Mouse (Mus musculus) lung, adult 2 months (tissue): Measurements from ENCODE around the gene Lrrc32.

Experiments
- CTCF ChIP-seq: fragments of 200-500 bp; IDR thresholded peaks from 2 replicates; pipeline ENCODE4 v1.5.1; 2011; ENCODE audit warnings: mild to moderate bottlenecking, low read length, control low read depth; ENCODE audit not compliant: insufficient read depth
- POLR2A ChIP-seq: fragments of 200-500 bp; IDR thresholded peaks from 2 replicates; pipeline ENCODE4 v1.6.1; 2011; ENCODE audit warnings: low read depth, mild to moderate bottlenecking, control low read depth, low read length, borderline replicate concordance; ENCODE audit errors: extremely low read depth

DNA sequence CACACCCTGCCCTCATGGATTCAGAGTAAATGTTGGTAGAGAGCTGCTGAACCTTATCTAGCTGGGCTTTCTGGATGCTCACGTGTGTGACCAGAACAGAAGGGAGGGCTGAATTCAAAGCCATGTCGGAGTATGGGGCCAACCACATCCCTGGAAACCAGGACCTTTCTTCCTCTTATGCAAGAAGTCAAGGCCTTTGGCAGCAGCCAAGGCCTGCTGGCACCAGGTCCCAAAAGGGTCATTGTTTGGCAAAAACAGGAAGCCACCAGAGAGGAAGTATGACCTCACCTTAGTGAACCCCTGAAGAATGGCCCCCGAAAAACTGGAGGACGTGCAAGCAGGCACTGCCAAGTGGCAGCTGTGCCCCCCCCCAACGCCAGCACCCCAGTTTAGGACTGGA, 33.5 kb downstream of the Lrrc32 start:
- TF ChIP-seq CTCF = no peak
- TF ChIP-seq POLR2A = no peak
